Mouse (Mus musculus): ENCODE measurements around the gene Apobec1.
A peak's percentile ranks its signal among the peaks of the same experiment; 100 is the strongest.

GRCm38 (mm10) chr6:122633411-122633810, 31.2 kb upstream of the Apobec1 start:
- no peak for TF ChIP-seq POLR2A (IDR thresholded peaks at IDR 0.05; ENCODE audit: borderline replicate concordance, extremely low read depth, insufficient read depth, insufficient read length, poor library complexity, severe bottlenecking)
- TF ChIP-seq CTCF (IDR thresholded peaks at IDR 0.05; ENCODE audit: borderline replicate concordance, extremely low read depth, insufficient read depth, insufficient read length) = peak; percentile 38; the same call in 1 of the 2 replicates

Data from brain, embryonic 14.5 days (tissue).